Mouse (Mus musculus): ENCODE results near the gene Rpn2. TPM values are rescaled to one million over a fixed set of nuclear protein-coding genes. Genes with fewer than 3 reads are reported as not detected.
A peak's percentile ranks its signal among the peaks of the same experiment; 100 is the strongest.

Rpn2 gene
- polyA plus RNA-seq, 1 experiment from 2014 or later = 176 TPM

DNA sequence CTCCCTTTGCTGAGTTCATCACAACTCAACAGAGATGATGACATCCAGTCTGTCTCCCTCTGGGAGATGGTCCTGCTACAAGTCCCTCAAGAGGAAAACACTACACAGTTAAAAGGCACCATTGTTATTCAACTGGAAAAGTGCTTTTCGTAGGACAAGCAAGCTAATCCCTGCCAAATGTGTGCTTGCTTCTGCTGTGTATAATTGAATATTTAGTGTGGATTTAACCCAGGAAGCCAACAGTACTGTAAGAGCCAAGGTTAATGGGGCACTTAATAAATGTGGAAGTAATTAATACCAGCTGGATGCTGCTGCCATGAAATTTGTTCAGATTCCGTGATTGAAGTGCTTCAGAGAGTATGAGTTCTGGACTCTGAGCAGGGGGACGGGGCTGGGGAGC lies 75.3 kb downstream of the Rpn2 start:
- H3K27me3 ChIP-seq (ENCODE audit: control insufficient read depth, insufficient read depth, low read length) = no peaks in the 10 kb centered on the region
- no peaks in the 10 kb centered on the region for H3K9me3 ChIP-seq (ENCODE audit: control insufficient read depth, low read length)
- no peaks in the 10 kb centered on the region for H3K36me3 ChIP-seq (ENCODE audit: control insufficient read depth, insufficient read depth, low read length)
- 62% methylated on average over 3 of the region's 3 CpGs for WGBS
- H3K9ac ChIP-seq (ENCODE audit: low read length) = no peak overlapping the region
- H3K4me1 ChIP-seq (ENCODE audit: control insufficient read depth in 2 of 2, insufficient read depth in 2 of 2, low read length in 2 of 2) = no peaks in the 10 kb centered on the region
- H3K27ac ChIP-seq (replicated peaks in 1 of 2; ENCODE audit: control insufficient read depth in 1 of 2, insufficient read depth in 1 of 2, low read depth in 2 of 2, low read length in 2 of 2) = no peak overlapping the region
- no peak overlapping the region for H3K4me2 ChIP-seq (ENCODE audit: low read length)
- no peak for ATAC-seq (ENCODE audit: insufficient number of reproducible peaks, insufficient read depth, low FRiP score, low read depth)
- H3K4me3 ChIP-seq (ENCODE audit: control insufficient read depth in 1 of 2, insufficient read depth in 1 of 2, low read depth in 1 of 2, low read length in 2 of 2) = no peak overlapping the region

DNA sequence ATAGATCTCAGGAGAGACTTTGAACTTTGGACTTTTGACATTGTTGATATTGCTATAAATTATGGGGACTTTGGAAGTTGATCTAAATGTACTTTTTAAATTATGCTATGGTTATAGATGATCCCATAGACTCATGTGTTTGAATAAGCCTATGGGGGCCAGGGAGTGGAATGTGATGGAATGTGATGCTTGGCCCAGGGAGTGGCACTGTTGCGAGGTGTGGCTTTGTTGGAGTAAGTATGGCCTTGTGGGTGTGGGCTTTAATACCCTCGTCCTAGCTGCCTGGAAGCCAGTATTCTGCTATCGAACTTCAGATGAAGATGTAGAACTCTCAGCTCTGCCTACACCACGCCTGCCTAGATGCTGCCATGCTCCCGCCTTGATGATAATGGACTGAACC lies 81.2 kb downstream of the Rpn2 start:
- Histone ChIP-seq H3K27ac (replicated peaks in 1 of 2; ENCODE audit: control insufficient read depth in 1 of 2, insufficient read depth in 1 of 2, low read depth in 2 of 2, low read length in 2 of 2) (no peak overlapping the region), H3K9ac (ENCODE audit: low read length) (no peak overlapping the region), H3K4me2 (ENCODE audit: low read length) (no peak overlapping the region), H3K27me3 (ENCODE audit: control insufficient read depth, insufficient read depth, low read length) (no peaks in the 10 kb centered on the region), H3K4me3 (ENCODE audit: control insufficient read depth in 1 of 2, insufficient read depth in 1 of 2, low read depth in 1 of 2, low read length in 2 of 2) (no peak overlapping the region), H3K36me3 (ENCODE audit: control insufficient read depth, insufficient read depth, low read length) (no peaks in the 10 kb centered on the region), H3K4me1 (ENCODE audit: control insufficient read depth in 2 of 2, insufficient read depth in 2 of 2, low read length in 2 of 2) (peaks cover 3 to 7% of the 10 kb centered on the region in 2 experiments; a peak in 3 of 4 replicates), H3K9me3 (ENCODE audit: control insufficient read depth, low read length) (no peaks in the 10 kb centered on the region)
- ATAC-seq (ENCODE audit: insufficient number of reproducible peaks, insufficient read depth, low FRiP score, low read depth) = no peak
- 82% methylated on average over 5 of the region's 5 CpGs for WGBS

DNA sequence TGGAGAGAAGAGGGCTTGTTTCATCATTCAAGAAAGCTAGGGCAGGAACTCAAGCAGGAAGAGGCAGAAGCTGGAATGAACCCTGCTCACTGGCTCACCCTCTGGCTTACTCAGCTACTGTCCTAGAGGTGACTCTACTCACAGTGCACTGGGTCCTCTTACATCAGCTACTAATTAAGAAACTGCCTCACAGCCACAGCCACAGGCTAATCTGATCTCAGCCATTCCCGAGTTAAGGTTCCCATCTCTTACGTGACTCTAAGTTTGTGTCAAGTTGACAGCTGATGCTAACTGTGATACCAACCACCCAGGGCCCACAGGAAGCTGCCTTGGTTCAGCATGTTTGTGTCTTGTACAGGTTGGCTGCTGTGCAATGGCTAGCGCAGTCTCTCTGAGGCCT lies 84.2 kb downstream of the Rpn2 start:
- no peak overlapping the region for H3K27ac ChIP-seq (replicated peaks in 1 of 2; ENCODE audit: control insufficient read depth in 1 of 2, insufficient read depth in 1 of 2, low read depth in 2 of 2, low read length in 2 of 2)
- no peaks in the 10 kb centered on the region for H3K27me3 ChIP-seq (ENCODE audit: control insufficient read depth, insufficient read depth, low read length)
- H3K9ac ChIP-seq (ENCODE audit: low read length) = no peak overlapping the region
- ATAC-seq (ENCODE audit: insufficient number of reproducible peaks, insufficient read depth, low FRiP score, low read depth) = no peak
- no peak overlapping the region for H3K4me3 ChIP-seq (ENCODE audit: control insufficient read depth in 1 of 2, insufficient read depth in 1 of 2, low read depth in 1 of 2, low read length in 2 of 2)
- H3K9me3 ChIP-seq (ENCODE audit: control insufficient read depth, low read length) = no peaks in the 10 kb centered on the region
- peaks cover 8 to 10% of the 10 kb centered on the region in 2 experiments for H3K4me1 ChIP-seq (ENCODE audit: control insufficient read depth in 2 of 2, insufficient read depth in 2 of 2, low read length in 2 of 2)
- no peaks in the 10 kb centered on the region for H3K36me3 ChIP-seq (ENCODE audit: control insufficient read depth, insufficient read depth, low read length)
- H3K4me2 ChIP-seq (ENCODE audit: low read length) = no peak overlapping the region
- WGBS = 80% methylated on average over 3 of the region's 3 CpGs

DNA sequence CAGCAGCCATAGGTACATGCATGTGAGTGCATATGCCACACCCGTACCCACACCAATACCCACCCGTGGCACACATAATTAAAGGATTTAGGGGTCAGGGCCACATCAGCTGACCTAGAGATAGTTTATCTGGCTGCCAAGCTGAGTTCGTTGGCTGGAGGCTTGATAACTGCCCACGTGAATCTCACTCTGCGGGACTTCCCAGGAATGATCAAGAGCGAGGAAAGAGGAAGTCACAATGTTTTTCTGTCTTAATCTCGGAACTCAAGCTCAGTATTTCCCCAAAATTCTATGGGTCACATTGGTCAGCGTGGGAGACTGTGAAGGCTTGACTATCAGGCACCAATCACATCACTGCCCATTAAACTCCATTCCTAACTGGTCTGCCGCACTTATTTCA lies 87.9 kb downstream of the Rpn2 start:
- ATAC-seq (ENCODE audit: insufficient number of reproducible peaks, insufficient read depth, low FRiP score, low read depth) = no peak
- H3K9me3 ChIP-seq (ENCODE audit: control insufficient read depth, low read length) = no peaks in the 10 kb centered on the region
- peak overlapping the region; percentile 96; the same call in 1 of the 2 replicates for H3K9ac ChIP-seq (ENCODE audit: low read length)
- WGBS = 58% methylated on average over 9 of the region's 9 CpGs
- peaks cover 6% of the 10 kb centered on the region; the same call in 1 of the 2 replicates for H3K36me3 ChIP-seq (ENCODE audit: control insufficient read depth, insufficient read depth, low read length)
- peaks cover 11 to 14% of the 10 kb centered on the region in 2 experiments for H3K4me1 ChIP-seq (ENCODE audit: control insufficient read depth in 2 of 2, insufficient read depth in 2 of 2, low read length in 2 of 2)
- H3K27ac ChIP-seq (replicated peaks in 1 of 2; ENCODE audit: control insufficient read depth in 1 of 2, insufficient read depth in 1 of 2, low read depth in 2 of 2, low read length in 2 of 2) = no peak overlapping the region; a peak in 1 of 4 replicates
- peak overlapping the region in 1 of 2 experiments; percentile 83; a peak in 2 of 4 replicates for H3K4me3 ChIP-seq (ENCODE audit: control insufficient read depth in 1 of 2, insufficient read depth in 1 of 2, low read depth in 1 of 2, low read length in 2 of 2)
- peak overlapping the region; percentile 78 for H3K4me2 ChIP-seq (ENCODE audit: low read length)
- H3K27me3 ChIP-seq (ENCODE audit: control insufficient read depth, insufficient read depth, low read length) = no peaks in the 10 kb centered on the region

DNA sequence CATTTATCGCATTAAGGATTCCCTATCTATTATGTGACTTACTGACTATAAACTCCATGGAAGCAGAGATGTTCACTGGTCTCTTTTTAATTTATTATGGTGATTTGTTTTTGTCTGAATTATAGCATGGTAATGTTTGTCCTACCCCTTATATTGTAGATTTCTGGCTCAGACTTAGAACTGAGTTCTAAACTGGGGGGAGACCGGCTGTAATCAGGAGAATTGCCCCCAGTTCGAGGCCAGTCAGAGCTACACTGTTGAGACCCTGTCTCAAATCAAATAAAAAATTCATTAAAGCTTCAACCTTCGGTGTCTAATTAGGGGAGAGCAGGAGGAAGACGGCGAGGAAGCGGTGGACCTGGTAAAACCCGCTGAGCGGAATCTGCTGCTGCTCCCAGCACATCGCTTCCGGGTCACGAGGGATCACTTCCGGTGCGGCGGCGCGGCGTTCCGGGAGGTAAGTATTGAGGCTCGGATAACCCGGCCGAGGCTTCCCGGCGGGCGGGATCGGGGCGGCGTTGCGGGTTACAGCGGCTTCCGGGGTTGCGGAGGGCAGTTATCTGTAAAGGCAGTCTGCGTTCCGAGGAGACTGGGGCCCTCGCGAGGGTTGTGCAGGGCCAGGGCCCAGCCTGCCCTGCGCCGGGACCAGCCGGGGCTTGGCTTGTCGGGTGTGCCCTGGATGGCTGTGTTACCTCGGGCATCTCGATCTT lies 88.5 kb downstream of the Rpn2 start, which contains the start of gene Manbal:
TSS of gene Manbal (plus strand) at position 411 of the 710 bp plus-strand sequence.
- WGBS = 4% methylated on average over 42 of the region's 42 CpGs
- H3K9me3 ChIP-seq (ENCODE audit: control insufficient read depth, low read length) = no peaks in the 10 kb centered on the region
- no peaks in the 10 kb centered on the region for H3K27me3 ChIP-seq (ENCODE audit: control insufficient read depth, insufficient read depth, low read length)
- ATAC-seq (ENCODE audit: insufficient number of reproducible peaks, insufficient read depth, low FRiP score, low read depth) = peak; percentile 71
- peak within 1 kb of the TSS; percentile 83 to 99 for H3K4me3 ChIP-seq (ENCODE audit: control insufficient read depth in 1 of 2, insufficient read depth in 1 of 2, low read depth in 1 of 2, low read length in 2 of 2)
- H3K4me2 ChIP-seq (ENCODE audit: low read length) = peak within 1 kb of the TSS; percentile 78
- peak within 1 kb of the TSS; percentile 96 for H3K9ac ChIP-seq (ENCODE audit: low read length)
- peaks cover 6% of the 10 kb centered on the region; the same call in 1 of the 2 replicates for H3K36me3 ChIP-seq (ENCODE audit: control insufficient read depth, insufficient read depth, low read length)
- peak within 1 kb of the TSS; percentile 84 to 91 for H3K27ac ChIP-seq (replicated peaks in 1 of 2; ENCODE audit: control insufficient read depth in 1 of 2, insufficient read depth in 1 of 2, low read depth in 2 of 2, low read length in 2 of 2)
- H3K4me1 ChIP-seq (ENCODE audit: control insufficient read depth in 2 of 2, insufficient read depth in 2 of 2, low read length in 2 of 2) = peaks cover 9 to 17% of the 10 kb centered on the region in 2 experiments

DNA sequence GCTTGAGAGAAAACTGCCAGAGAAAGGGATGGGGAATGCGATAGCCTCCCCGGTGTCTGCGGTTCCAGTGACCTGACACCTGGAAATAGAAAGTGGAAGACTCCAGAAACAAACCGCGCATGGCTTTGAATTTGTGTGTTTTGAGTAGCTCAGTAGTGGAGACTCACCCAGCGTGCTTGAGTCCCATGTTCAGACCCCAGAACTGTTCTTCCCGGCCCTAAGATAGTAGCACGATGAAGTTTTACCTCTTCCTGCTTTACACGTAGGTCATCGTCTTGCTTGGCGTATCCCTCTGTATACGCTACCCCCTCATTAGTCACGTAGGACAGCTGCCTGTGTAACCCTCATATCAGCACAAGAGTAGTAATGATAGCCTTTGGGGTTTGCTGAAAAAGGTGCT lies 89.2 kb downstream of the Rpn2 start:
- Histone ChIP-seq H3K27me3 (ENCODE audit: control insufficient read depth, insufficient read depth, low read length) (no peaks in the 10 kb centered on the region), H3K9me3 (ENCODE audit: control insufficient read depth, low read length) (no peaks in the 10 kb centered on the region), H3K27ac (replicated peaks in 1 of 2; ENCODE audit: control insufficient read depth in 1 of 2, insufficient read depth in 1 of 2, low read depth in 2 of 2, low read length in 2 of 2) (peak overlapping the region; percentile 84 to 91), H3K36me3 (ENCODE audit: control insufficient read depth, insufficient read depth, low read length) (peaks cover 6% of the 10 kb centered on the region; the same call in 1 of the 2 replicates), H3K4me3 (ENCODE audit: control insufficient read depth in 1 of 2, insufficient read depth in 1 of 2, low read depth in 1 of 2, low read length in 2 of 2) (peak overlapping the region; percentile 83 to 99), H3K4me1 (ENCODE audit: control insufficient read depth in 2 of 2, insufficient read depth in 2 of 2, low read length in 2 of 2) (peaks cover 8 to 23% of the 10 kb centered on the region in 2 experiments), H3K4me2 (ENCODE audit: low read length) (peak overlapping the region; percentile 78), H3K9ac (ENCODE audit: low read length) (peak overlapping the region; percentile 96)
- ATAC-seq (ENCODE audit: insufficient number of reproducible peaks, insufficient read depth, low FRiP score, low read depth) = 0 out of 2 replicates have a peak, but pooled peaks have one; percentile 7
- 5% methylated on average over 13 of the region's 13 CpGs for WGBS

DNA sequence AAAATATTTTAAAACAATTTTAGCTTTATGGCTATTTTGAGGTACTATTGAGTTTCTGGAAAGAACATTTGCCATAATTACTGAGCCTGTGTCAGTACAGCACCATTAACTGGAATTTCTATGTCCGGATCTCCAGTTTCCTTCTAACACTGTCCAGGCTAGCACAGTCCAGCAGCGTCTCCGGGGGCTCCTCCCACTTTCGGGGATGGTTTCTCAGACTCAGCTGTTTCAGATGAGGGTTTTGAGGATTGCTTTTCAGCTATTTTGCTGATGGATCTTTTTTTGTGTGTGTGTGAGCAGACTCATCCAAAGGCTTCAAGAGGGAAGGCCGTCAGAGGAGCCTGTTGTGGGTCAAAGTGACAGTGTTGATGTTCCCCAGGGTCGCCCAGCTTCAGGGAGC lies 92.9 kb downstream of the Rpn2 start:
- Histone ChIP-seq H3K9ac (ENCODE audit: low read length) (no peak overlapping the region), H3K9me3 (ENCODE audit: control insufficient read depth, low read length) (no peaks in the 10 kb centered on the region), H3K4me1 (ENCODE audit: control insufficient read depth in 2 of 2, insufficient read depth in 2 of 2, low read length in 2 of 2) (peaks cover 21 to 47% of the 10 kb centered on the region in 2 experiments), H3K27me3 (ENCODE audit: control insufficient read depth, insufficient read depth, low read length) (no peaks in the 10 kb centered on the region), H3K4me2 (ENCODE audit: low read length) (no peak overlapping the region), H3K4me3 (ENCODE audit: control insufficient read depth in 1 of 2, insufficient read depth in 1 of 2, low read depth in 1 of 2, low read length in 2 of 2) (no peak overlapping the region), H3K27ac (replicated peaks in 1 of 2; ENCODE audit: control insufficient read depth in 1 of 2, insufficient read depth in 1 of 2, low read depth in 2 of 2, low read length in 2 of 2) (no peak overlapping the region), H3K36me3 (ENCODE audit: control insufficient read depth, insufficient read depth, low read length) (peaks cover 6% of the 10 kb centered on the region; the same call in 1 of the 2 replicates)
- no peak for ATAC-seq (ENCODE audit: insufficient number of reproducible peaks, insufficient read depth, low FRiP score, low read depth)
- 39% methylated on average over 6 of the region's 6 CpGs for WGBS
